Mouse (Mus musculus): Measurements from ENCODE around the gene Dync1i1. TPM values are rescaled to one million over a fixed set of nuclear protein-coding genes. Genes with fewer than 3 reads are reported as not detected.
"Not testable (repeated sequence)": the region's sequence is repeated elsewhere in the genome, so short reads cannot be mapped to it uniquely, and the experiment has no call there.

Gene Dync1i1
- 0.26 and 0.64 TPM in 2 replicates for polyA plus RNA-seq (2015; fragmentation: Nextera tagmentation; extraction: Ambion mirVana)

GRCm38 (mm10) chr6:5725611-5726236 is at the start of gene Dync1i1:
Gene Dync1i1, plus strand, starts transcription at chr6:5725639.
- no peaks in the 10 kb centered on the region for H3K9me3 ChIP-seq (ENCODE audit: control insufficient read depth, low read length)
- WGBS, result under 1% methylated on average over 40 of the region's 40 CpGs

GRCm38 (mm10) chr6:5679738-5680137 is 45.7 kb upstream of the Dync1i1 start:
- no peaks in the 10 kb centered on the region for H3K36me3 ChIP-seq (ENCODE audit: control insufficient read depth, insufficient read depth, low read length)
- 85% methylated on average over 3 of the region's 3 CpGs for WGBS
- H3K4me3 ChIP-seq (ENCODE audit: low read length), result no peak overlapping the region
- H3K4me2 ChIP-seq (ENCODE audit: low read depth, low read length), result no peak overlapping the region
- H3K27me3 ChIP-seq (replicated peaks; ENCODE audit: control insufficient read depth, insufficient read depth, low read length), result no peaks in the 10 kb centered on the region
- H3K4me1 ChIP-seq (ENCODE audit: control insufficient read depth, insufficient read depth, low read length), result no peaks in the 10 kb centered on the region
- no peak overlapping the region for H3K27ac ChIP-seq (ENCODE audit: low read length)
- H3K9ac ChIP-seq (ENCODE audit: low read depth, low read length), result no peak overlapping the region
- no peaks in the 10 kb centered on the region for H3K9me3 ChIP-seq (ENCODE audit: control insufficient read depth, low read length)
- ATAC-seq, result no peak

More at GRCm38 (mm10) chr6:5725611-5726236, at the start of gene Dync1i1:
- peak within 1 kb of the TSS; percentile 53 for H3K4me3 ChIP-seq (ENCODE audit: low read length)
- ATAC-seq, result peak; percentile 93
- H3K9ac ChIP-seq (ENCODE audit: low read depth, low read length), result peak within 1 kb of the TSS; percentile 58
- H3K4me2 ChIP-seq (ENCODE audit: low read depth, low read length), result peak within 1 kb of the TSS; percentile 90
- no peak within 1 kb of the TSS for H3K27ac ChIP-seq (ENCODE audit: low read length)
- peaks cover 7% of the 10 kb centered on the region; the same call in 1 of the 2 replicates for H3K27me3 ChIP-seq (replicated peaks; ENCODE audit: control insufficient read depth, insufficient read depth, low read length)
- no peaks in the 10 kb centered on the region for H3K36me3 ChIP-seq (ENCODE audit: control insufficient read depth, insufficient read depth, low read length)
- peaks cover 9% of the 10 kb centered on the region for H3K4me1 ChIP-seq (ENCODE audit: control insufficient read depth, insufficient read depth, low read length)

GRCm38 (mm10) chr6:5701826-5702225 is 23.6 kb upstream of the Dync1i1 start:
- Histone ChIP-seq H3K4me3 (ENCODE audit: low read length) (no peak overlapping the region), H3K9me3 (ENCODE audit: control insufficient read depth, low read length) (no peaks in the 10 kb centered on the region), H3K27me3 (replicated peaks; ENCODE audit: control insufficient read depth, insufficient read depth, low read length) (no peaks in the 10 kb centered on the region), H3K36me3 (ENCODE audit: control insufficient read depth, insufficient read depth, low read length) (no peaks in the 10 kb centered on the region), H3K4me2 (ENCODE audit: low read depth, low read length) (no peak overlapping the region), H3K4me1 (ENCODE audit: control insufficient read depth, insufficient read depth, low read length) (no peaks in the 10 kb centered on the region), H3K9ac (ENCODE audit: low read depth, low read length) (no peak overlapping the region), H3K27ac (ENCODE audit: low read length) (no peak overlapping the region)
- 84% methylated on average over 2 of the region's 2 CpGs for WGBS
- ATAC-seq, result no peak

GRCm38 (mm10) chr6:5707894-5708293 is 17.5 kb upstream of the Dync1i1 start:
- not testable (repeated sequence) for H3K9ac ChIP-seq (ENCODE audit: low read depth, low read length); H3K27ac ChIP-seq (ENCODE audit: low read length); H3K4me2 ChIP-seq (ENCODE audit: low read depth, low read length); ATAC-seq; H3K9me3 ChIP-seq (ENCODE audit: control insufficient read depth, low read length); H3K27me3 ChIP-seq (replicated peaks; ENCODE audit: control insufficient read depth, insufficient read depth, low read length); H3K4me1 ChIP-seq (ENCODE audit: control insufficient read depth, insufficient read depth, low read length); H3K36me3 ChIP-seq (ENCODE audit: control insufficient read depth, insufficient read depth, low read length); H3K4me3 ChIP-seq (ENCODE audit: low read length)
- WGBS, result 72% methylated on average over 3 of the region's 3 CpGs

GRCm38 (mm10) chr6:5710063-5710605 is 15.3 kb upstream of the Dync1i1 start:
- 60% methylated on average over 3 of the region's 3 CpGs for WGBS
- no peaks in the 10 kb centered on the region for H3K27me3 ChIP-seq (replicated peaks; ENCODE audit: control insufficient read depth, insufficient read depth, low read length)
- no peaks in the 10 kb centered on the region for H3K9me3 ChIP-seq (ENCODE audit: control insufficient read depth, low read length)
- H3K9ac ChIP-seq (ENCODE audit: low read depth, low read length), result no peak overlapping the region
- H3K27ac ChIP-seq (ENCODE audit: low read length), result no peak overlapping the region
- H3K4me3 ChIP-seq (ENCODE audit: low read length), result no peak overlapping the region
- H3K36me3 ChIP-seq (ENCODE audit: control insufficient read depth, insufficient read depth, low read length), result no peaks in the 10 kb centered on the region
- no peak for ATAC-seq
- H3K4me2 ChIP-seq (ENCODE audit: low read depth, low read length), result no peak overlapping the region
- H3K4me1 ChIP-seq (ENCODE audit: control insufficient read depth, insufficient read depth, low read length), result no peaks in the 10 kb centered on the region

- no peak overlapping the region for H3K4me2 ChIP-seq (ENCODE audit: low read depth, low read length)
- 84% methylated on average over 3 of the region's 3 CpGs for WGBS
- no peak for ATAC-seq
Observed at GRCm38 (mm10) chr6:5712620-5713019, 12.8 kb upstream of the Dync1i1 start.

GRCm38 (mm10) chr6:5715101-5715618 is 10.3 kb upstream of the Dync1i1 start:
- no peak overlapping the region for H3K4me3 ChIP-seq (ENCODE audit: low read length)
- WGBS, result 79% methylated on average over 3 of the region's 3 CpGs
- no peak for ATAC-seq
- no peak overlapping the region for H3K9ac ChIP-seq (ENCODE audit: low read depth, low read length)
- no peaks in the 10 kb centered on the region for H3K9me3 ChIP-seq (ENCODE audit: control insufficient read depth, low read length)
- no peak overlapping the region for H3K27ac ChIP-seq (ENCODE audit: low read length)
- no peaks in the 10 kb centered on the region for H3K4me1 ChIP-seq (ENCODE audit: control insufficient read depth, insufficient read depth, low read length)
- no peaks in the 10 kb centered on the region for H3K36me3 ChIP-seq (ENCODE audit: control insufficient read depth, insufficient read depth, low read length)
- H3K27me3 ChIP-seq (replicated peaks; ENCODE audit: control insufficient read depth, insufficient read depth, low read length), result no peaks in the 10 kb centered on the region
- H3K4me2 ChIP-seq (ENCODE audit: low read depth, low read length), result no peak overlapping the region

More at GRCm38 (mm10) chr6:5712620-5713019, 12.8 kb upstream of the Dync1i1 start:
- H3K4me3 ChIP-seq (ENCODE audit: low read length), result no peak overlapping the region
- no peaks in the 10 kb centered on the region for H3K27me3 ChIP-seq (replicated peaks; ENCODE audit: control insufficient read depth, insufficient read depth, low read length)
- H3K36me3 ChIP-seq (ENCODE audit: control insufficient read depth, insufficient read depth, low read length), result no peaks in the 10 kb centered on the region
- H3K9me3 ChIP-seq (ENCODE audit: control insufficient read depth, low read length), result no peaks in the 10 kb centered on the region
- H3K9ac ChIP-seq (ENCODE audit: low read depth, low read length), result no peak overlapping the region
- H3K4me1 ChIP-seq (ENCODE audit: control insufficient read depth, insufficient read depth, low read length), result no peaks in the 10 kb centered on the region
- H3K27ac ChIP-seq (ENCODE audit: low read length), result no peak overlapping the region

- no peak overlapping the region for H3K9ac ChIP-seq (ENCODE audit: low read depth, low read length)
- no peaks in the 10 kb centered on the region for H3K9me3 ChIP-seq (ENCODE audit: control insufficient read depth, low read length)
- no peak overlapping the region for H3K4me2 ChIP-seq (ENCODE audit: low read depth, low read length)
- no peaks in the 10 kb centered on the region for H3K36me3 ChIP-seq (ENCODE audit: control insufficient read depth, insufficient read depth, low read length)
- no peaks in the 10 kb centered on the region for H3K4me1 ChIP-seq (ENCODE audit: control insufficient read depth, insufficient read depth, low read length)
- no peaks in the 10 kb centered on the region for H3K27me3 ChIP-seq (replicated peaks; ENCODE audit: control insufficient read depth, insufficient read depth, low read length)
- no peak for ATAC-seq
- H3K4me3 ChIP-seq (ENCODE audit: low read length), result no peak overlapping the region
- H3K27ac ChIP-seq (ENCODE audit: low read length), result no peak overlapping the region
- 55% methylated on average over 2 of the region's 2 CpGs for WGBS
Observed at GRCm38 (mm10) chr6:5718955-5719354, 6.5 kb upstream of the Dync1i1 start.

GRCm38 (mm10) chr6:5720716-5721115 is 4.7 kb upstream of the Dync1i1 start:
- not testable (repeated sequence) for H3K4me2 ChIP-seq (ENCODE audit: low read depth, low read length); H3K9me3 ChIP-seq (ENCODE audit: control insufficient read depth, low read length); H3K36me3 ChIP-seq (ENCODE audit: control insufficient read depth, insufficient read depth, low read length)

More at GRCm38 (mm10) chr6:5720716-5721115, 4.7 kb upstream of the Dync1i1 start:
- H3K27ac ChIP-seq (ENCODE audit: low read length); ATAC-seq; H3K4me1 ChIP-seq (ENCODE audit: control insufficient read depth, insufficient read depth, low read length); H3K9ac ChIP-seq (ENCODE audit: low read depth, low read length); H3K27me3 ChIP-seq (replicated peaks; ENCODE audit: control insufficient read depth, insufficient read depth, low read length); H3K4me3 ChIP-seq (ENCODE audit: low read length): not testable (repeated sequence)
